Mouse (Mus musculus) forebrain, embryonic 12.5 days (tissue): ENCODE results near the gene Raf1. TPM values are rescaled to one million over a fixed set of nuclear protein-coding genes. Genes with fewer than 3 reads are reported as not detected.

ENCODE experiments used
- ATAC-seq: fragments of 200-750 bp; cut with Nextera tagmentation; 2 replicates; pipeline ENCODE4 v1.8.0; 2017; ENCODE audit warnings: moderate TSS enrichment; ENCODE audit not compliant: low FRiP score
- H3K27ac ChIP-seq: fragments of 300-500 bp; sonication (generic); 2 replicates; pipeline ENCODE4 v1.5.1; 2016; ENCODE audit warnings: mild to moderate bottlenecking
- H3K27me3 ChIP-seq: fragments of 300-500 bp; sonication (generic); 2 replicates; pipeline ENCODE4 v1.6.1; 2016; ENCODE audit warnings: mild to moderate bottlenecking
- H3K36me3 ChIP-seq: fragments of 300-500 bp; sonication (generic); replicated peaks from 2 replicates; pipeline ENCODE4 v1.6.1; 2016; ENCODE audit warnings: mild to moderate bottlenecking
- H3K4me1 ChIP-seq: fragments of 300-500 bp; sonication (generic); 2 replicates; pipeline ENCODE4 v1.6.1; 2016
- H3K4me2 ChIP-seq: fragments of 300-500 bp; sonication (generic); 2 replicates; pipeline ENCODE4 v1.6.1; 2016; ENCODE audit warnings: mild to moderate bottlenecking, moderate library complexity
- H3K4me3 ChIP-seq: fragments of 300-500 bp; sonication (generic); replicated peaks from 2 replicates; pipeline ENCODE4 v1.5.1; 2016; ENCODE audit warnings: mild to moderate bottlenecking
- H3K9ac ChIP-seq: fragments of 300-500 bp; sonication (generic); 2 replicates; pipeline ENCODE4 v1.6.1; 2016; ENCODE audit warnings: mild to moderate bottlenecking
- H3K9me3 ChIP-seq: fragments of 300-500 bp; sonication (generic); 2 replicates; pipeline ENCODE4 v1.6.1; 2016
- WGBS: fragments of 180-500 bp; shearing (Covaris S2); methylation state at CpG from one replicate; pipeline ENCODE4 v1.1.7; 2016; 5-methylcytosine and 5-hydroxymethylcytosine counted together
- polyA plus RNA-seq: library from polyadenylated mRNA; unstranded; fragments of >200 nt; fragmentation: Nextera tagmentation; extraction: Ambion mirVana; gene quantifications from 2 replicates; pipeline ENCODE4 v1.2.1, GENCODE M21; 2016

Raf1 gene
- polyA plus RNA-seq, 1 experiment from 2014 or later, result 156 TPM

DNA sequence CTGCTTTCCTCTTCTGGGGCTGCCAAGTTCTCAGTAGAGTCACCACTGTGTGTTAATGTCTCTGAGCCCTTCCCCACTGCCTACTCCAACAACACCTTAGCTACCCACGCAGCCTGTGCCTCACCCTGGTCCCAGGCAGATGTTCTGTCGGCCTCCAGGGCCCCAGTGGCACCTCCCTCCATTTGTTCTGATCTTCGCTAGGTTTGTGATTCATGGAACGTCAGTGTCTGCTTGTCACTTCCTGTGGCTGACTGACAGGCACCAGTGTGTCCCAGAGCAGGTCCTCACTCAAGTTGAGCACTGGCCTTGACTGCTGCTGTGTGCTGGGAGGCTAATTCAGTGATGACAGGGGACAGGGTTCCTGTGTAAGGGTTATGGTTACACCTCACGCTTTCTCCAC is 99.0 kb downstream of the Raf1 start:
- Histone ChIP-seq H3K4me3 (no peak overlapping the region), H3K9me3 (no peaks in the 10 kb centered on the region), H3K27ac (no peak overlapping the region), H3K36me3 (peaks cover 60% of the 10 kb centered on the region), H3K9ac (no peak overlapping the region), H3K4me1 (no peaks in the 10 kb centered on the region), H3K27me3 (no peaks in the 10 kb centered on the region), H3K4me2 (no peak overlapping the region)
- 89% methylated on average over 5 of the region's 5 CpGs for WGBS
- no peak for ATAC-seq

DNA sequence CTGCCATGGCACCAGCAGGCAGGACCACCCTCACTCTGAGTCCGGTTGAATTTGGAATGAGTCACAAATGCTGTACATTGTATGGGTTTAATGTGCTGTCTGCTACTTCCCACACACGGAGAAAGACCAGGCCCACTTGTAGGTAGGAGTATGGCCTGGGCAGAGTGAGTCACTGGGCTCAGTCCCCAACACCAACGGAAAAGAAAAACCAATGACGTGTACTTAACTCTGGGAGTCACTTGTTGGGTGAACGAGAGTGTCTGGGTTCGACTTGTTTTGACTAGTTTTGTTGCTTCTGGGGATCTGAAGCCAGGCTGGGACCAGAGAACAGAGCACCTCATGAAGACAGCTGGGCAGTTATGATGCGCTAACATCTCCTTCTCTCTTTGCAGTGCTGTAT is 102.3 kb downstream of the Raf1 start:
- Histone ChIP-seq H3K27ac (no peak overlapping the region), H3K36me3 (peaks cover 66% of the 10 kb centered on the region), H3K4me1 (no peaks in the 10 kb centered on the region), H3K27me3 (no peaks in the 10 kb centered on the region), H3K4me2 (no peak overlapping the region), H3K9me3 (no peaks in the 10 kb centered on the region), H3K9ac (no peak overlapping the region), H3K4me3 (no peak overlapping the region)
- 91% methylated on average over 7 of the region's 7 CpGs for WGBS
- ATAC-seq, result no peak

Other genes with a start within 250 kb of the Raf1 start
- gene Tsen2, start 132.0 kb downstream of the Raf1 start, polyA plus RNA-seq, result 30.3 and 30.9 TPM in 2 replicates
- 0.28 and 0.32 TPM in 2 replicates for gene Mkrn2os, start 84.1 kb downstream of the Raf1 start, polyA plus RNA-seq
- 26.5 and 28.2 TPM in 2 replicates for gene Mkrn2, start 74.7 kb downstream of the Raf1 start, polyA plus RNA-seq
- gene Tmem40, start 85.8 kb upstream of the Raf1 start, polyA plus RNA-seq, result 0.87 and 1.1 TPM in 2 replicates
- 40.8 and 43.1 TPM in 2 replicates for gene Cand2, start 97.9 kb upstream of the Raf1 start, polyA plus RNA-seq
- 1,718 and 1,828 TPM in 2 replicates for gene Rpl32, start 132.1 kb upstream of the Raf1 start, polyA plus RNA-seq
- gene Efcab12, start 161.8 kb upstream of the Raf1 start, polyA plus RNA-seq, result 1.7 and 2.3 TPM in 2 replicates
- gene Mbd4, start 176.7 kb upstream of the Raf1 start, polyA plus RNA-seq, result 28.7 TPM in 2 replicates
- gene Ift122, start 176.8 kb upstream of the Raf1 start, polyA plus RNA-seq, result 29.9 and 30.5 TPM in 2 replicates